Mouse (Mus musculus) midbrain, embryonic 12.5 days (tissue): ENCODE measurements around the gene Gnao1. TPM values are rescaled to one million over a fixed set of nuclear protein-coding genes. Genes with fewer than 3 reads are reported as not detected.

Experiments used
- ATAC-seq: fragments of 200-750 bp; cut with Nextera tagmentation; 2 replicates; pipeline ENCODE4 v1.8.0; 2017; ENCODE audit warnings: low read depth, moderate TSS enrichment, moderate library complexity; ENCODE audit not compliant: low FRiP score
- H3K27ac ChIP-seq: fragments of 300-500 bp; sonication (generic); replicated peaks from 2 replicates; pipeline ENCODE4 v1.5.1; 2016; ENCODE audit warnings: mild to moderate bottlenecking
- H3K27me3 ChIP-seq: fragments of 300-500 bp; sonication (generic); 2 replicates; pipeline ENCODE4 v1.6.1; 2016; ENCODE audit warnings: mild to moderate bottlenecking
- H3K36me3 ChIP-seq: fragments of 300-500 bp; sonication (generic); 2 replicates; pipeline ENCODE4 v1.6.1; 2016
- H3K4me1 ChIP-seq: fragments of 300-500 bp; sonication (generic); 2 replicates; pipeline ENCODE4 v1.6.1; 2016
- H3K4me2 ChIP-seq: fragments of 300-500 bp; sonication (generic); replicated peaks from 2 replicates; pipeline ENCODE4 v1.6.1; 2016; ENCODE audit warnings: mild to moderate bottlenecking, moderate library complexity
- H3K4me3 ChIP-seq: fragments of 300-500 bp; sonication (generic); 2 replicates; pipeline ENCODE4 v1.5.1; 2016; ENCODE audit warnings: mild to moderate bottlenecking
- H3K9ac ChIP-seq: fragments of 300-500 bp; sonication (generic); replicated peaks from 2 replicates; pipeline ENCODE4 v1.6.1; 2016; ENCODE audit warnings: mild to moderate bottlenecking, moderate library complexity
- H3K9me3 ChIP-seq: fragments of 300-500 bp; sonication (generic); 2 replicates; pipeline ENCODE4 v1.6.1; 2016; ENCODE audit warnings: mild to moderate bottlenecking
- WGBS: fragments of 180-500 bp; shearing (Covaris S2); methylation state at CpG from one replicate; pipeline ENCODE4 v1.1.7; 2016; 5-methylcytosine and 5-hydroxymethylcytosine counted together
- polyA plus RNA-seq: library from polyadenylated mRNA; unstranded; fragments of >200 nt; fragmentation: Nextera tagmentation; extraction: Ambion mirVana; gene quantifications from 2 replicates; pipeline ENCODE4 v1.2.1, GENCODE M21; 2016

Gene Gnao1
- polyA plus RNA-seq, 1 experiment from 2014 or later, result 77.6 TPM

DNA sequence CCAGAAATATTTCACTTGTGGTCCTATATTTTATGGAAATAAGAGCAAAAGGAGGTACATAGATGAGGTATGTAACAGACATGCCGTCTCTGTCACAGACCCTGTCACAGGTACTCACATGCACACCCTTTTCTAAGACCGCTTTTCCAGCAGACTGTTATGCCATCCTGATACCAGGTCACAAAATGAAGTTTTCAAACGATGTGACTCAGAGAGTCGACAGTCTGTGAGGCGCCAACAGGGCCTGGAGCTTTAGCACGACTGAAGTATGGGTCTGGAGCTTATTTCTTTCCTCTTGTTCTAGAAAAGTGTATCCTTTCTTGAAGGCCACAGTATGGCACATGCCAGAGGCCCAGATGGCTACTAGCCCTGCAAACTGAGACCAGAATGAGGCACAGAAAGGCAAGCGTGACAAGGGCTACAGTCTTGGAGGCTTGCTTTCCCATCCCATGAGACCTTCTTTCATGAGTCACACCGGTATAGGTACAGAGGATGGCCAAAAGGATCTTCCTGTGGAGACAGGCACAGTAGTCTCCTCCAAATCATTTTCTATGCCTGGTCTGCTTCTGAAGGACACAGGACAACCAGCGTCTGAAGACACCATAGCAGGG lies 43.2 kb downstream of the Gnao1 start:
- Histone ChIP-seq H3K4me3 (no peak overlapping the region), H3K9me3 (no peaks in the 10 kb centered on the region), H3K27ac (no peak overlapping the region), H3K4me2 (no peak overlapping the region), H3K36me3 (no peaks in the 10 kb centered on the region), H3K27me3 (no peaks in the 10 kb centered on the region), H3K9ac (no peak overlapping the region), H3K4me1 (0 out of 2 replicates have a peak, but pooled peaks cover 4% of the 10 kb centered on the region)
- no peak for ATAC-seq
- WGBS, result 90% methylated on average over 9 of the region's 9 CpGs

DNA sequence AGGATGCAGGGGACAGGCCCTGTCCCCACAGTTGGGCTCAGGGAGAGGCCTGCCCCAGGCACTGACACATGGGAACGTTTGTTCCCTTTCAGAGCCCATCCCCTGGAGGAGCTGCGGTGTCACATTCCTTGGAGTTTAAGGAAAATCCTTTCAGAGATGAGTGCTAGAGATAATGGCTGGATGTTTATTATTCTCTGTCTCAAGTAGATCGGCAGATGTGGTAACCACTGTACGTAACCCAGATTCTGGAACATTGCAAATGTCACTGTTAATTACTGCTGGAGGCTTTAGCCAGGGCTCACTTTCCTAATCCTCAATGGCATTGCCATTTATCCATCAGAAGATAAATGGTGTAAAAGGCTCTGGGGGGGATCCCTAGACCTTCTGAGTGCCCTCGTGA lies 44.9 kb downstream of the Gnao1 start:
- Histone ChIP-seq H3K9me3 (no peaks in the 10 kb centered on the region), H3K4me2 (no peak overlapping the region), H3K27ac (no peak overlapping the region), H3K27me3 (no peaks in the 10 kb centered on the region), H3K4me3 (no peak overlapping the region), H3K36me3 (no peaks in the 10 kb centered on the region), H3K9ac (no peak overlapping the region), H3K4me1 (peaks cover 6% of the 10 kb centered on the region)
- WGBS, result 54% methylated on average over 5 of the region's 5 CpGs
- no peak for ATAC-seq

DNA sequence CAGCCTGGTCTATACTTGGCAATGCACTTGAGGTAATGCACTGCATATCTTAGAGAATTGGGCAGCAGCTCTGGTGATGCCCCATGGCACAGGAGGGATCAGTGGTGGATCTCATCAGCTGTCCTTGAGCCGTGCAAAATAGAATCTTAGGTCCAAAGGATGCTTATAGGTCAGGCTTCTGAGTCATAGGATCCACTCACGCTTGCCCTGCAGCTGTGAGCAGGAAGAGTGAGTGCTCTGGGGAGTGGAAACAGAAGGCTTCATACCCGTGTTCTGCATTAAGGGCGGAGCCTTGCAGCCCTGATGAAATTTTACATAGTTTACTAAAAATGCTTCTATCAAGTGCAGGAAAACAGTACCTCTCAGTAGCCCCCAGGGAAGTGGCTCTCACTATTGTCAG lies 45.5 kb downstream of the Gnao1 start:
- Histone ChIP-seq H3K27me3 (no peaks in the 10 kb centered on the region), H3K4me1 (peaks cover 12% of the 10 kb centered on the region), H3K27ac (no peak overlapping the region), H3K36me3 (no peaks in the 10 kb centered on the region), H3K9ac (no peak overlapping the region), H3K4me2 (no peak overlapping the region), H3K4me3 (no peak overlapping the region), H3K9me3 (no peaks in the 10 kb centered on the region)
- 73% methylated on average over 4 of the region's 4 CpGs for WGBS
- ATAC-seq, result no peak

DNA sequence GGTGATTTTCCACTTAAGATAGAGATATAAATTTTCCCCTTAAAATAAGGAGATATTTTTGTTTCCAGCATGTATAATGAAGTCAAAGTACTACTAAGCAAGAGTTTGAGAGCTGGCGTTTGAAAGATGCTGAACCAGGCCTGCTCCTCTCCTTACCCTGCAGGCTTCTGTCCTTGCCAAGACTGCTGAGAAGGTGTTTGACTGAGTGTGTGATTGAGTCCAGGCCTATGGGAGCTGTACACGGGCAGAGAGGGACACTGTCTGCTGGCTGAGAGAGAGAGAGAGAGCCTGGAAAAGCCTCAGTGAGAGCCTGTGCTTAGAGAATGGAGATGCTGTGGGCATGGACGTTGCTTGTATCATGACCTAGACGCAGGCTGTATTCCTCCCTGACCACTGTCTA lies 47.4 kb downstream of the Gnao1 start:
- Histone ChIP-seq H3K27ac (no peak overlapping the region), H3K4me2 (no peak overlapping the region), H3K4me1 (peaks cover 18% of the 10 kb centered on the region), H3K9ac (no peak overlapping the region), H3K27me3 (no peaks in the 10 kb centered on the region), H3K36me3 (peaks cover 7% of the 10 kb centered on the region; the same call in 1 of the 2 replicates), H3K9me3 (no peaks in the 10 kb centered on the region), H3K4me3 (no peak overlapping the region)
- 77% methylated on average over 4 of the region's 4 CpGs for WGBS
- ATAC-seq, result no peak

DNA sequence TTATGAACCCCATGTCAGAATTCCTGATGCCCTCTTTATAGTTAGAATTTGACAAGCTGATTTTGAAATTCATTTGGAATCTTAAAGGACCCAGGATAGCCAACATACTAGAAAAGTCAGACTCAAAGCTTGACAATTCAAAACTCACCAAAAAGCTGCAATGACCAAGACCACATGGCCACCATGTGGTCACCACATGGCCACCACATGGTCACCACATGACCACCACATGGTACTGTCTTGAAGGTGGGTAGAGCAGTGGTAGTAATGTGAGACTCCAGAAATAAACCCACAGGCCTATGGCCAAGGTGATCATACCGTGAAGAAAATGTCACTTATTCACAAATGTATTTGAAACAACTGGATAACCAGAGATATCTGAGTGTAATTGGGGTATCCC lies 48.5 kb downstream of the Gnao1 start:
- no peak overlapping the region for H3K9ac ChIP-seq
- H3K27ac ChIP-seq, result no peak overlapping the region
- no peak for ATAC-seq
- no peaks in the 10 kb centered on the region for H3K27me3 ChIP-seq
- H3K4me2 ChIP-seq, result no peak overlapping the region
- H3K4me3 ChIP-seq, result no peak overlapping the region
- H3K36me3 ChIP-seq, result peaks cover 7% of the 10 kb centered on the region; the same call in 1 of the 2 replicates
- H3K9me3 ChIP-seq, result no peaks in the 10 kb centered on the region
- peaks cover 20% of the 10 kb centered on the region for H3K4me1 ChIP-seq
- whole genome bisulfite sequencing, result 94% methylated on average over 1 of the region's 1 CpGs

DNA sequence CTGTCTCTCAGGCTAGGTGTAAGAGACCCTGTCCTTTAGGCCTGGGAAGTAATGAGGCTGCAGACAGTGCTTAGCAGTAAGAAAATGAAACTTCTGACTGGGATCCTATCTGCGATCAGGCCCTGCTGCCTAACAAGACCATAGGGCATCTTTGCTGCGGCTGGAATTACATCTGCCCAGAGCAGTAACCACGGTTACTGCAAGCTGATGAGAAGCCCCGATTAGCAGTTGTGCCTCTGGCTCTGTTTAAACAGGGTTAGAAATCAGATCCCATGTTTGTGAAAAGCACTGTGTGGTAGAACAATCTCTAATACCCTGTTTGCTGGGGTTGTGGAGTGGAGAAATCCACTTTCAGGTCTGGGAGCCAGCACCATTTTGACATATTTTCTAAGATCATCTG lies 50.3 kb downstream of the Gnao1 start:
- Histone ChIP-seq H3K9me3 (no peaks in the 10 kb centered on the region), H3K36me3 (peaks cover 7% of the 10 kb centered on the region; the same call in 1 of the 2 replicates), H3K27me3 (no peaks in the 10 kb centered on the region), H3K4me3 (no peak overlapping the region), H3K9ac (no peak overlapping the region), H3K4me1 (peaks cover 16% of the 10 kb centered on the region), H3K27ac (0 out of 2 replicates have a peak overlapping the region, but pooled peaks have one; percentile 30), H3K4me2 (no peak overlapping the region)
- 23% methylated on average over 4 of the region's 4 CpGs for WGBS
- ATAC-seq, result no peak

DNA sequence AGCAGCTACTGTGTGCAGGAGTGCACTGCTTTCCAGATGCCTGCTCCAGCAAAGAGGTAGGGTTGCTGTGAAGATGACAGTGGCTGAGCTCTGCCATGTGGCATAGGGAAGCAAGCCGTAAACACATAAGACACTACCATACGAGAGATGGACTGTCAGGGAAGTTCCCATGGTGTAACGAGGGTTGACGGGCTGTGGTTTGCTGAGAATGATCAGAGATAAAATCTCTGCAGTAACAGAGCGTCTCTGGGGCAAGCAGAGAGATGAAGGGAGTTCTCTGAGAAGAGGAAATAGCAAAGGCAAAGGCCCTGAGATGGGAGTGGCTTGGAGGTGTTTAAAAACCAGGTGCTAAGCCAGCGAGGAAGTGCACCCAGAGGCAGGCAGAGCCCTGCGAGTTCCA lies 54.3 kb downstream of the Gnao1 start:
- no peaks in the 10 kb centered on the region for H3K9me3 ChIP-seq
- ATAC-seq, result no peak
- H3K4me2 ChIP-seq, result no peak overlapping the region
- H3K27me3 ChIP-seq, result no peaks in the 10 kb centered on the region
- peaks cover 16% of the 10 kb centered on the region for H3K4me1 ChIP-seq
- 80% methylated on average over 7 of the region's 7 CpGs for WGBS
- no peak overlapping the region for H3K9ac ChIP-seq
- peaks cover 7% of the 10 kb centered on the region; the same call in 1 of the 2 replicates for H3K36me3 ChIP-seq
- no peak overlapping the region for H3K4me3 ChIP-seq
- no peak overlapping the region for H3K27ac ChIP-seq

DNA sequence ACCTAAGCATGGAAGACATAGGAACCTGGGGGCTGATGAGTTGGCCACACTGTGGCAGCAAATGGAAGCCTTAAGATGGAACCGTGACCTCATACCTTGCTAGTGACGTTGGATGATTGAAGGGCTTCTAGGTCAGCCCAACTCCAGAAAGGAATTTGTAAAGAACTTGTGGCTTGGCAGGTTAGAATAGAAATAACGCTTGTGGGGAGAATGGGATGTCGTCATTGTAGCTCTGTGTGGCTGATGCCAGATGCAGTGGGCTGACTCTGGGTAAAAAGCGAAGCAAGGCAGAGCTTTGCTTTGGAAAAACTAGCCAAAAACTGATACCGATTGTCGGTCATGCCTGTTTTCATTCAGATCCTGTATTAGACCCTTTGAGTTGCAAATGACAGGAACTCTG lies 56.5 kb downstream of the Gnao1 start:
- ATAC-seq, result no peak
- H3K9ac ChIP-seq, result no peak overlapping the region
- peaks cover 9% of the 10 kb centered on the region; the same call in 1 of the 2 replicates for H3K36me3 ChIP-seq
- no peak overlapping the region for H3K27ac ChIP-seq
- 0 out of 2 replicates have a peak, but pooled peaks cover 6% of the 10 kb centered on the region for H3K4me1 ChIP-seq
- H3K4me2 ChIP-seq, result no peak overlapping the region
- WGBS, result 89% methylated on average over 7 of the region's 7 CpGs
- H3K9me3 ChIP-seq, result no peaks in the 10 kb centered on the region
- H3K27me3 ChIP-seq, result no peaks in the 10 kb centered on the region
- no peak overlapping the region for H3K4me3 ChIP-seq

DNA sequence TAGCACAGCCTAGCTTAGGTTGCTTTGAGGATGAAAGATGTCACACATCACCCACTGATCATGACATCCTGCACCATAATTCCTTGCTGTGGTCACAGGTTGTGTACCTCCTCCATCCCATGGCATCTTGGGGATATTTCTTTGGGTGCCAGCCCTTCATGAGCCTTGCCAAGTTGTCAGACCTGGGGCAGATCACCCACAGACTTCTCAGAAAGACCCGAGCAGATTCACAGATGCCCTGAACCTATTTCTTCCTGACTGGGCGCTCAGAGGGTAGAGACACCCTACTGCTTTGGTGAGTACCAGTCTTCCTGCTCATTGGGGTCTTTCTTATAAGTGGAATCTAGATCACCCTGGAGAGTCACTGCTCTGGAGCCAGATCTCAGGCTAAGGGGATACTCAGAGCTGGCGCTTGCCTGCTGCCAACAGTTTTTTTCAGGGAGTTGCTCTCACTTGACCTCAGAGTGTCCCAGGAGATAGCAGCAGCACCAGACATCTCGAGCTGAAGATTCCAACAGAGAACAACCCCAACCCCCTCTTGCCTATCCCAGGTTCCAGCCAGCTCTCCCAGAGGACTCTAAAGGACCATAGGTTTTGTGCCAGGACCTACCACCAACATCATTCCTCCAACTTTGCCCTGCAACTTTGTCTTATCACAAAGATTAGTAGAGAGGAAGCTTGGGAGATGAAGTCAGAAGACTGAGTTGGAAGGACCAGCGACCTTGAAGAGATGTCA lies 58.9 kb downstream of the Gnao1 start:
- Histone ChIP-seq H3K4me2 (no peak overlapping the region), H3K27ac (no peak overlapping the region), H3K36me3 (0 out of 2 replicates have a peak, but pooled peaks cover 2% of the 10 kb centered on the region), H3K27me3 (no peaks in the 10 kb centered on the region), H3K9me3 (no peaks in the 10 kb centered on the region), H3K4me1 (no peaks in the 10 kb centered on the region), H3K9ac (no peak overlapping the region), H3K4me3 (no peak overlapping the region)
- ATAC-seq, result no peak
- 91% methylated on average over 5 of the region's 5 CpGs for WGBS

DNA sequence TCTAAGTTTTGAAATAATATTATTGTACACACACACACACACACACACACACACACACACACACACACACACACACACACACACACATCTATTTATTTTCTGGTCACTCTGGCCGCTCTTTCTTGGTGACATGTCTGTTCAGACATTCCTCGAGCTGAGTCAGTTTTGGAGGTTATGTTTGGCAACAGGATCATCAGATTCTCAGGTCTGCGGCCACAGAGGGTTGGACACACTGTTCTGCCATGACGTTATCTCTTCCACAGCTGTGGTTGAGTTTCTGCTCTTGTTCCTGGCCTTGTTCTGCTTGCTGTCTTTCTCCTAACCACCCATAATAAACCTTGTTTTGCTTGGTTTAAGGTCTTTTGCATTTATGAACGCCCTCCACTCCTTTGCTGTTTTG lies 61.5 kb downstream of the Gnao1 start:
- no peaks in the 10 kb centered on the region for H3K27me3 ChIP-seq
- 88% methylated on average over 5 of the region's 5 CpGs for WGBS

DNA sequence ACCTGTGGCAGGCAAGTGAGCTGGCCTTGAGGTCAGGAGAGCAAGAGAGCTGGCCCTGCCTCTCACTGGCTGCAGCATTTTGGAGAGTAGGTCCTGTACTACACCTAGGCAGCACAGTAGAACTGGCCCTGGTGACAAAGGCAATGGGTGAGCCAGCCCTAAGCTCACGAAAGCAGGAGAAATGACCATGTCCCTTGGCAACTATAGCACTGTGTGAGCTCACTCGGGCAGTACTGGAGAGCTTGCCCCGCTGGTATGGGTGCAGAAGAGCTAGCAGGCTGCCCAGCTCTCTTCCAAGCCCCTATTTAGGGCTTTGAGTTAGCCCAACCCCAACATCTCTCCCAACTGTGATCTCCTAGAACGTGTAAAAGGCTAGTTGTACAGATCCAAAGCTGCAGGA lies 68.6 kb downstream of the Gnao1 start:
- H3K27ac ChIP-seq, result no peak overlapping the region
- H3K4me2 ChIP-seq, result no peak overlapping the region
- H3K36me3 ChIP-seq, result no peaks in the 10 kb centered on the region
- no peak for ATAC-seq
- no peaks in the 10 kb centered on the region for H3K9me3 ChIP-seq
- no peak overlapping the region for H3K9ac ChIP-seq
- no peak overlapping the region for H3K4me3 ChIP-seq
- no peaks in the 10 kb centered on the region for H3K27me3 ChIP-seq
- WGBS, result 87% methylated on average over 4 of the region's 4 CpGs
- H3K4me1 ChIP-seq, result peaks cover 8% of the 10 kb centered on the region; the same call in 1 of the 2 replicates

More for the DNA sequence above, 61.5 kb downstream of the Gnao1 start:
- Histone ChIP-seq H3K4me2 (no peak overlapping the region), H3K4me3 (no peak overlapping the region), H3K9ac (no peak overlapping the region), H3K9me3 (no peaks in the 10 kb centered on the region), H3K27ac (no peak overlapping the region), H3K4me1 (no peaks in the 10 kb centered on the region), H3K36me3 (0 out of 2 replicates have a peak, but pooled peaks cover 2% of the 10 kb centered on the region)
- ATAC-seq, result no peak

DNA sequence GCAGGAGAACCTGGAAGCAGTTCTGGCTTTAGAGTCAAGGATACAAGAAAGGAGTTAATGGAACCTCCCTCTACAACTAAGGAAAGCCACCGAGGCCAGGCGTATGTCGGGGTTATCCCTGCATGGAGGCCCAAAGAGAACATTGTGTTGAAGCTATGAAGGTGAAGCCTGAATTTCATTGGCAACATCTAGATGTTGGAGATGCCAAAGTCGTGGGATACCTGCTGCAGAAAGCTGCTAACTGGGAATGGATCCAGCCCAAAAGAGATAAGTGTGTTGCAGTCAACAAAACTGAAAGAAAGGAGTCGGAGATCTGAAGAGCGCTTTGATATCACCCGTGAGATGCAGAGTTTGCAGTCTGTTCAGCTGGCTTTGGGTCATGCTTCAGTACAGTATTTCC lies 70.2 kb downstream of the Gnao1 start:
- no peaks in the 10 kb centered on the region for H3K9me3 ChIP-seq
- no peak overlapping the region for H3K4me2 ChIP-seq
- WGBS, result 93% methylated on average over 7 of the region's 7 CpGs
- no peaks in the 10 kb centered on the region for H3K36me3 ChIP-seq
- ATAC-seq, result no peak
- H3K9ac ChIP-seq, result no peak overlapping the region
- H3K4me1 ChIP-seq, result peaks cover 8% of the 10 kb centered on the region; the same call in 1 of the 2 replicates
- H3K4me3 ChIP-seq, result no peak overlapping the region
- H3K27me3 ChIP-seq, result no peaks in the 10 kb centered on the region
- no peak overlapping the region for H3K27ac ChIP-seq
